Mouse (Mus musculus) limb, embryonic 13.5 days (tissue): ENCODE results near the gene Aamdc. TPM values are rescaled to one million over a fixed set of nuclear protein-coding genes. Genes with fewer than 3 reads are reported as not detected.

Experiments used
- polyA plus RNA-seq: library from polyadenylated mRNA; unstranded; fragments of >200 nt; fragmentation: Nextera tagmentation; extraction: Ambion mirVana; gene quantifications from 2 replicates; pipeline ENCODE4 v1.2.1, GENCODE M21; 2015

Gene Aamdc
- polyA plus RNA-seq, 1 experiment from 2014 or later = 82.3 TPM

Other genes starting within 250 kb of the Aamdc start
- gene Usp35, start 247.5 kb downstream of the Aamdc start, polyA plus RNA-seq = 2.1 and 2.2 TPM in 2 replicates
- gene Kctd21, start 247.2 kb downstream of the Aamdc start, polyA plus RNA-seq = 4.9 and 5.1 TPM in 2 replicates
- 34.7 and 37.8 TPM in 2 replicates for gene Alg8, start 207.9 kb downstream of the Aamdc start, polyA plus RNA-seq
- gene Ndufc2, start 179.5 kb downstream of the Aamdc start, polyA plus RNA-seq = 345 and 348 TPM in 2 replicates
- 0.34 and 0.55 TPM in 2 replicates for gene Thrsp, start 161.8 kb downstream of the Aamdc start, polyA plus RNA-seq
- gene Kctd14, start 128.2 kb downstream of the Aamdc start, polyA plus RNA-seq = 4.5 and 5.5 TPM in 2 replicates
- 52.9 and 57.3 TPM in 2 replicates for gene Ints4, start 98.5 kb downstream of the Aamdc start, polyA plus RNA-seq
- gene Rsf1, start 392 bp upstream of the Aamdc start, polyA plus RNA-seq = 31.1 and 32.1 TPM in 2 replicates
- gene Clns1a, start 117.1 kb upstream of the Aamdc start, polyA plus RNA-seq = 229 and 230 TPM in 2 replicates
- gene Aqp11, start 158.8 kb upstream of the Aamdc start, polyA plus RNA-seq = 2.7 and 3.8 TPM in 2 replicates
- gene Pak1, start 209.0 kb upstream of the Aamdc start, polyA plus RNA-seq = 22.5 and 22.8 TPM in 2 replicates